Mouse (Mus musculus): ENCODE results near the gene Slc1a1.

- no peak for TF ChIP-seq POLR2A (IDR thresholded peaks at IDR 0.05; ENCODE audit: extremely low read depth, insufficient read depth, low read length)
- no peak for TF ChIP-seq CTCF (IDR thresholded peaks at IDR 0.05; ENCODE audit: low read depth, low read length)
These were observed 67.3 kb downstream of the Slc1a1 start for GRCm38 (mm10) chr19:28902111-28902510.
